Mouse (Mus musculus): ENCODE results near the gene Cep57l1. TPM values are rescaled to one million over a fixed set of nuclear protein-coding genes. Genes with fewer than 3 reads are reported as not detected.

Cep57l1 gene
- polyA plus RNA-seq (2015; fragmentation: Nextera tagmentation; extraction: Ambion mirVana), result 24.9 and 25.0 TPM in 2 replicates

DNA sequence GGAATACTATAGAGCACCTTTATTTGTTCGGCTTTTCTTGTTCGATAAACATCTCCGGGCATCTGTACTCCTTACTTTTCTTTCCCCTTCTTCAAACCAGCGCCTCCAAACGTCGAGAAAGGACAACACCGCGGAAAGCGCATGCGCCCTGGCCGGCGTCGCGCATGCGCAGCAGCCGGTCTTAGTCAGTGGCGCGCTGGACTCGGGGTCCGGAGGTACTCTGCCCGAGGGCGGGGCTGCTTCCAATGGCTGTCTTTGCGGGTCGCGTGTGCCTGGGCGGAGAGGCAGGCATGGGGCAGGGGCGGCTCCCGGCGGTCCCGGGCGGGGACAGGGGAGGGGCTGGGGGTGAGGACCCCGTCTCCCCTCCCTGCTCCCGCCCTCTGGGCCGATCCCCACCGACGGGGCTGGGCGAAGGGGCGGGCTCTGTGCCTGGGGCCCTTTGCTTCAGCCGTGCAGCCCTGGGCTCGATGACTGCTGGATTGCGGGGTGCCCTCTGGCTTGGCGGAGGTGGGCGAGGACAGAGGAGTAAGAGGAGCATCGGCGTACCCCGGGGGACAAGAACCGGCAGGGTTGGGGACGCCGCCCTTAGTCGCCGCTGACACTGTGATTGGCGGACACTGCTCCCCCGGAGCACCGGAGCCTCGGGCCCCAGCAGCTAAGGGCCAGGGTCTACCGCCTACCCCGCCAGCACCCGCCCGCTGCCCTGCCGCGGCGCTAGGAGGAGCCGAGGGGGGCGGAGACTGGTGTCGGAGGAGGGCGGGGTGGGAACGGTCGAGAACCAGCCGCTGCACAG lies at the start of gene Cep57l1, which contains the start of gene Sesn1:
Cep57l1 (minus strand) TSS at position 101 of the 793 bp plus-strand sequence.
Sesn1 (plus strand) TSS at position 165 of the 793 bp plus-strand sequence.
- Histone ChIP-seq H3K4me3 (peak within 1 kb of the TSS; percentile 68), H3K4me1 (peaks cover 24% of the 10 kb centered on the region), H3K27me3 (no peaks in the 10 kb centered on the region), H3K9ac (peak within 1 kb of the TSS; percentile 76), H3K36me3 (no peaks in the 10 kb centered on the region), H3K9me3 (no peaks in the 10 kb centered on the region), H3K27ac (peak within 1 kb of the TSS; percentile 94), H3K4me2 (replicated peaks) (peak within 1 kb of the TSS; percentile 87)
- under 1% methylated on average over 59 of the region's 69 CpGs for WGBS
- peak; percentile 96 for ATAC-seq (ENCODE audit: low FRiP score, low read depth)

DNA sequence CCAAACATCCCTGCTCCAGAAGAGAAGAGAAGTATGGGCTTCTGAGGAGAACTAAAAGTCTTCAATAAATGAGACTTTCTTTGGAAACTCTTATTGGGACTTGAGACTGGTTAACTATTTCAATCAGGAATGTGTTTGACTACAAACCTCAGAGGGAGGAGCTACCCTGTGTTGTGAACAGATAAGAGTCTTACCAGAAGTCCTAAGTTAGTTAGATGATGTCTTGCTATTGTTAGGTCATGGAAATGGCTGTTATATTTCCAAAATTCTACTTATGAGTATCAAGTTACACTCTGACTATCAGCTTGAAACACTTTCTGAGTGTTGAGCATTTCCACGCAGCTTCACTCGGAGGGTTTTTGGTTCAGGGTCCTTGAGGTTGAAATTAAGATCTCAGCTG lies 39.0 kb upstream of the Cep57l1 start:
- Histone ChIP-seq H3K4me2 (replicated peaks) (no peak overlapping the region), H3K27me3 (no peaks in the 10 kb centered on the region), H3K9me3 (no peaks in the 10 kb centered on the region), H3K36me3 (no peaks in the 10 kb centered on the region), H3K4me3 (no peak overlapping the region), H3K9ac (no peak overlapping the region), H3K4me1 (0 out of 2 replicates have a peak, but pooled peaks cover 3% of the 10 kb centered on the region), H3K27ac (no peak overlapping the region)
- no peak for ATAC-seq (ENCODE audit: low FRiP score, low read depth)
- 75% methylated on average over 2 of the region's 2 CpGs for WGBS

DNA sequence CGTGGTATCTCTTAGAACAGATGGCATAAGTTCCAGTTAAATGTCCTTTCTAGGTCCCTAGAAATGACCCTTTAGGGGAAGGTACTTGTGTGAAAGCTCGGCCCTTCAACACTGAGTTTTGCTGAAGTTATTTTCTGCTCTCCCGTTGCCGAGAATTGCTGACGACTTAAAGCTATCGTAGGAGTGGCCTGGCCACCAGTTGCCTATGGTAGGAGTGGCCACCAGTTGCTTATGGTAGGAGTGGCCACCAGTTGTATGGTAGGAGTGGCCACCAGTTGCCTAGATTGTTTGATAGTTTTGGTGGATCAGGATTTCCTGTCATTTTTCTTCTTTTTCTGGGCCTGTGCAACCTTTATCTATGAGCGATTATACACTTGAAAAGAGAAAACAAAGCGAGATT lies 38.1 kb upstream of the Cep57l1 start:
- Histone ChIP-seq H3K9ac (no peak overlapping the region), H3K9me3 (no peaks in the 10 kb centered on the region), H3K36me3 (no peaks in the 10 kb centered on the region), H3K27me3 (no peaks in the 10 kb centered on the region), H3K4me1 (0 out of 2 replicates have a peak, but pooled peaks cover 3% of the 10 kb centered on the region), H3K4me3 (no peak overlapping the region), H3K4me2 (replicated peaks) (no peak overlapping the region), H3K27ac (no peak overlapping the region)
- ATAC-seq (ENCODE audit: low FRiP score, low read depth), result no peak
- 96% methylated on average over 8 of the region's 8 CpGs for WGBS

DNA sequence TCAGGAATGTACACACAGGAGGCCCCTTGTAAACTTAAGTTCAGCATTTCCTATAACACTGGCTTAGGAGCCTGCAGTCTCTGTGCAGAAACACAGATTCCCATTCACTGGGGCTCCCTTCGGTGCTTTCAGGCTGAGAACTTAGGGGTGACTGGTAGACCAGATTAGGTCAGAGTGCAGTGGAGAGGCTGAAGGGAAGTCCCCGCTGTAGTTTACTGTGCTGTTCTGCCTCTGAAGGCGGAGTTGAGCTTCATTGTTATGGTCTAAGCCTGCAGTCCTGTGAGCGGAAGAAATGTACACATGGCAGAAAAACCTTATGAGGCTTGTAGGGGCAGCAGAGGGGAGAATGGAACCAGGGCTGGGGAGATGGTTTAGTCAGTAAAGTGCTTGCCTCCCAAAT lies 29.2 kb upstream of the Cep57l1 start:
- ATAC-seq (ENCODE audit: low FRiP score, low read depth), result no peak
- Histone ChIP-seq H3K4me2 (replicated peaks) (no peak overlapping the region), H3K9me3 (0 out of 2 replicates have a peak, but pooled peaks cover 5% of the 10 kb centered on the region), H3K27me3 (no peaks in the 10 kb centered on the region), H3K27ac (no peak overlapping the region), H3K36me3 (peaks cover 4% of the 10 kb centered on the region; the same call in 1 of the 2 replicates), H3K4me3 (no peak overlapping the region), H3K4me1 (no peaks in the 10 kb centered on the region; the same call in 1 of the 2 replicates), H3K9ac (no peak overlapping the region)
- WGBS, result 93% methylated on average over 4 of the region's 4 CpGs

DNA sequence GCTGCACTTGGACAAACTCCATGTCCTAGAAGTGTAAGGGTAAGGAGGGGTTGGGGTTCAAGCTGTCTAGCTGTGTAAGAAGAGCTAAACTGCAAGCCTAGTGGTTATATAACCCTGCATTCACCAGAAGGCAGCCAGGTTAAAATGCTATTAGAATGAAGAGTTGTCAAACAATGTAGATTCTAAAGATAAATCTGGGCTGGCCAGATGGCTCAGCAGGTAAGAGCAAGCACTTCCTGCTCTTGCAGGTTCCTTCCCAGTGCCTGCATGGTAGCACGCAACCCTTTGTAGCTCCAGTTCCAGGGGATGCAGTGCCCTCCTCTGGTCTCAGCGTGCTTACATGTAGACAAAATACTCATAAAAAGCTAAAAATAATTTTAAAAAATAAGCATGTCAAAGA lies 24.5 kb upstream of the Cep57l1 start:
- H3K9ac ChIP-seq, result no peak overlapping the region
- WGBS, result 82% methylated on average over 2 of the region's 2 CpGs
- no peak overlapping the region for H3K27ac ChIP-seq
- H3K4me2 ChIP-seq (replicated peaks), result no peak overlapping the region
- H3K9me3 ChIP-seq, result 0 out of 2 replicates have a peak, but pooled peaks cover 5% of the 10 kb centered on the region
- no peaks in the 10 kb centered on the region for H3K27me3 ChIP-seq
- ATAC-seq (ENCODE audit: low FRiP score, low read depth), result no peak
- peaks cover 4% of the 10 kb centered on the region; the same call in 1 of the 2 replicates for H3K36me3 ChIP-seq
- H3K4me1 ChIP-seq, result peaks cover 6% of the 10 kb centered on the region
- no peak overlapping the region for H3K4me3 ChIP-seq

DNA sequence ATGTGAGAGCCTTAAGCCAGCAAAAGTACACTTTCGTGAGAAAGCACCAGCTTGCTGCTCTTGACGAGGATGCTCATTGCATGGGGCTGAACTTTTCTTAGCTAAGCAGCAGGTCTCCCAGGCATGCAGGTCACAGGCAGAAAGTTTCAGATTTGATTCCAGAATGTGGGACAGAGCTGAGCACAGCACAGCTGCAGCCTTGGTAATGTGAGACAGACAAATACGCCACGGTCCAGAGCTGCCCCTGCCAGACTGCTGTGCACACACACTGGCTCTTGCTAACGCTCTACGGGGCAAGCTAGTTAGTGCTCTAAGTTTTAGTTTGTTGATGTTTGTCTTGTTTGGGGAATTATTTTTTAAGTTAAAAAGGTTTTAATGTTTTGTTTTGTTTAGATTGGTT lies 22.5 kb upstream of the Cep57l1 start:
- Histone ChIP-seq H3K4me3 (no peak overlapping the region), H3K4me2 (replicated peaks) (no peak overlapping the region), H3K36me3 (peaks cover 4% of the 10 kb centered on the region; the same call in 1 of the 2 replicates), H3K27ac (no peak overlapping the region), H3K4me1 (peaks cover 6% of the 10 kb centered on the region), H3K9me3 (0 out of 2 replicates have a peak, but pooled peaks cover 5% of the 10 kb centered on the region), H3K27me3 (no peaks in the 10 kb centered on the region), H3K9ac (0 out of 2 replicates have a peak overlapping the region, but pooled peaks have one; percentile 8)
- WGBS, result 34% methylated on average over 6 of the region's 6 CpGs
- ATAC-seq (ENCODE audit: low FRiP score, low read depth), result 0 out of 2 replicates have a peak, but pooled peaks have one; percentile 61

DNA sequence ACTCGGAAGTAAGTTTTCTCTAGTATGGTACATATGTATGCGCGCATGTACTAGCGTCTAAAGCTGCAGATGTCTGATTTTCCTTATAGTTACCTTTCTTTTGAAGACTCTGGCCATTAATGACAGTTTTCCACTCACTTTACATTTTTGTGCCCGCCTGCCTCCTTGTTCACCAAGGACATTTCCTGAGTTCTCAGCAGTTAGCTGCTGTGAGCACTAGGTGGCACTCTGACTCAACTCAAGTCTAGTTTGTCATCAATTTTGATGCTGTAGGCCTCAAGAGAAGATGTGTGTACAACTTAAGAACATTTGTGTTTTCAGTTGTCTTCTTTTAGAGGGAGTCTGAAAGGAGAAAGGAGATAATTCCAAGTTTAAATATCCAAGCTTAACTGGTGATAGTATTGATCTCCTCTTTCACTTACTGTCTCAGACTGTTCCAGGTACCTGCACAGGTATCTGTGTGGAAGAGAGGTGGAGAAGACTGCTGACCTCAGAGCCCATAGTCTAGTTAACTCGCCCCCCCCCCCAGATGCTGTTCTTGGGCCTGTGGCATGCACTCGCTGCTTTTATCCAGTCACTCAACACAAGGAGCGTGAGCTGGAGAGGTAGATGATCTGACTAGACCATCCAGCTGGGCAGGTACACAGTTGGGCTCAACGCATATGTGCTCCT lies 21.3 kb upstream of the Cep57l1 start:
- H3K27me3 ChIP-seq, result no peaks in the 10 kb centered on the region
- H3K36me3 ChIP-seq, result no peaks in the 10 kb centered on the region
- H3K9ac ChIP-seq, result no peak overlapping the region
- peaks cover 6% of the 10 kb centered on the region for H3K4me1 ChIP-seq
- no peaks in the 10 kb centered on the region for H3K9me3 ChIP-seq
- ATAC-seq (ENCODE audit: low FRiP score, low read depth), result no peak
- WGBS, result 52% methylated on average over 9 of the region's 9 CpGs
- H3K27ac ChIP-seq, result no peak overlapping the region; the same call in 1 of the 2 replicates
- H3K4me2 ChIP-seq (replicated peaks), result no peak overlapping the region
- no peak overlapping the region for H3K4me3 ChIP-seq

DNA sequence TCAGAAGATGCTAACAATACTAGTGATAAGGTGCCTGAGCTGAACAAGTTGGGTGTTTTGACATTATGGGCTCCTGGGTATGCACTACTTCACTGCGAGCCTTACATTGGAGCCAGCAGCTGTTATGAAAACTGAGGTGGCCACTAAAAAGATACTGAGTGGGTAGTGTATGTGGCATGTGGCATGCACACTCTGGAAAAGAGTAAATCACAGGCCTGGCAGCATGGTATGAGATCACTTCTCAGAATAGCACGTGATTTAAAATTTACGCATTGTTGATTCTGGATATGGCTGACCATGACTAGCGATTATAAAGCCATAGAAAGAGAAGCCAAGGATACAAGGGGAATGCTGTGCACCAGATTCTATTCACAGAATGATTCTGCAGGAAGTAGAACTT lies 20.8 kb upstream of the Cep57l1 start:
- Histone ChIP-seq H3K4me3 (no peak overlapping the region), H3K9ac (no peak overlapping the region), H3K4me2 (replicated peaks) (no peak overlapping the region), H3K27me3 (no peaks in the 10 kb centered on the region), H3K27ac (no peak overlapping the region; the same call in 1 of the 2 replicates), H3K4me1 (peaks cover 6% of the 10 kb centered on the region), H3K9me3 (no peaks in the 10 kb centered on the region), H3K36me3 (no peaks in the 10 kb centered on the region)
- no peak for ATAC-seq (ENCODE audit: low FRiP score, low read depth)
- 62% methylated on average over 4 of the region's 4 CpGs for WGBS

DNA sequence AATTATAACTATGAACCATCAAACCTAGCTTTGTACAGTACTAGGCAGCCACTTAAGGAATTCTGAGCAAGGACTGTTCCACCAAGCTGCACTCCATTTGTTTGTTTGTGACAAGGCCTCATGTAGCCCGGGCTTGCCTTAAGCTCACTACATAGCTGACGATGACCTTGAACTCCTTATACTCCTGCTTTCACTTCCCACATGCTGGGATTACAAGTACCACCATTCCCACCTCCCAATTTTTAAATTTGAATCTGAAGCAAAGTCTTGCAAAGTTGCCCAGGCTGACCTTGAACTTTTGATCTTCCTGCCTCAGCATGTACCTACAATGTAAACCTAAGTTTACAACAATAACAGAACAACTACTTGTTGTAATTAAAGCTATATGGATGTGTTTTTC lies 20.3 kb upstream of the Cep57l1 start:
- H3K4me3 ChIP-seq, result no peak overlapping the region
- H3K27me3 ChIP-seq, result no peaks in the 10 kb centered on the region
- peaks cover 6% of the 10 kb centered on the region for H3K4me1 ChIP-seq
- H3K4me2 ChIP-seq (replicated peaks), result no peak overlapping the region
- WGBS, result 88% methylated on average over 2 of the region's 2 CpGs
- no peak for ATAC-seq (ENCODE audit: low FRiP score, low read depth)
- H3K36me3 ChIP-seq, result no peaks in the 10 kb centered on the region
- H3K9me3 ChIP-seq, result no peaks in the 10 kb centered on the region
- H3K9ac ChIP-seq, result no peak overlapping the region
- no peak overlapping the region for H3K27ac ChIP-seq

DNA sequence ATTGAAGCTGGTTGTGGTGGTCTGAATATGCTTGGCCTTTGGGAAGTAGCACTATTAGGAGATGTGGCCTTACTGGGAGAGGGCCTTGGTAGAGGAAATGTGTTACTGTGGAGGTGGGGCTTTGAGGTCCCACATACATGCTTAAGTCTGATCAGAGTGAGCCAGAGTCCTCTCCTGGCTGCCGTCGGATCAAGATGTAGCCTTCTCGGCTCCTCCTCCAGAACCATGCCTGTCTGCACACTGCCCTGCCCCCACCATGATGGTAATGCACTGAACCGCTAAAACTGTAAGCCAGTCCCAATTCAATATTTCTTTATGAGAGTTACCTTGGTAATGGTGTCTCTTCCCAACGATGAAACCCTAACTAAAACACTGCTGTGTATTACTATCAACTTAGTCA lies 19.5 kb upstream of the Cep57l1 start:
- H3K9ac ChIP-seq, result no peak overlapping the region
- H3K4me3 ChIP-seq, result no peak overlapping the region
- H3K36me3 ChIP-seq, result no peaks in the 10 kb centered on the region
- no peak for ATAC-seq (ENCODE audit: low FRiP score, low read depth)
- H3K27me3 ChIP-seq, result no peaks in the 10 kb centered on the region
- H3K9me3 ChIP-seq, result no peaks in the 10 kb centered on the region
- H3K4me2 ChIP-seq (replicated peaks), result no peak overlapping the region
- H3K4me1 ChIP-seq, result peaks cover 6% of the 10 kb centered on the region
- H3K27ac ChIP-seq, result no peak overlapping the region
- WGBS, result 78% methylated on average over 5 of the region's 5 CpGs

DNA sequence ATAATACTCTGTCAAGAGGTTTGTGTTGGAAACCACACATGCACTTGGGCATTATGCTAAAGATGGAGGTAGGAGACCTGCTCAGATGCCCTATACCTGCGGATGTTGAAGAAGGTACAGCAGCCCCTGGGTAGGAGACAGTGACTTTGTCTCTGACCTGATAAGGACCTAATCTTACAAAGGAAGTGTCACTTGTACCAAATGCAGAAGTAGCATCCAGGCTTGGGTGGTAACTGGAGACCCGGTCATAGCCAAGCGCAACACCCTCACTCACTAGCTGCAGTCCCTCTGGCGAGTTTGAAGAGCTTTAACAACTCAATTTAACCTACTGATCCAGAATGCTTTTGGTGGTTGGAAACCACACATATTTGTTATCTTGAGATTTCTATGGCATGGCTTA lies 18.1 kb upstream of the Cep57l1 start:
- H3K9ac ChIP-seq, result no peak overlapping the region
- no peak for ATAC-seq (ENCODE audit: low FRiP score, low read depth)
- no peak overlapping the region for H3K4me3 ChIP-seq
- no peaks in the 10 kb centered on the region for H3K27me3 ChIP-seq
- H3K4me1 ChIP-seq, result peaks cover 6% of the 10 kb centered on the region
- H3K4me2 ChIP-seq (replicated peaks), result no peak overlapping the region
- H3K9me3 ChIP-seq, result no peaks in the 10 kb centered on the region
- H3K27ac ChIP-seq, result no peak overlapping the region
- WGBS, result 89% methylated on average over 4 of the region's 4 CpGs
- no peaks in the 10 kb centered on the region for H3K36me3 ChIP-seq

DNA sequence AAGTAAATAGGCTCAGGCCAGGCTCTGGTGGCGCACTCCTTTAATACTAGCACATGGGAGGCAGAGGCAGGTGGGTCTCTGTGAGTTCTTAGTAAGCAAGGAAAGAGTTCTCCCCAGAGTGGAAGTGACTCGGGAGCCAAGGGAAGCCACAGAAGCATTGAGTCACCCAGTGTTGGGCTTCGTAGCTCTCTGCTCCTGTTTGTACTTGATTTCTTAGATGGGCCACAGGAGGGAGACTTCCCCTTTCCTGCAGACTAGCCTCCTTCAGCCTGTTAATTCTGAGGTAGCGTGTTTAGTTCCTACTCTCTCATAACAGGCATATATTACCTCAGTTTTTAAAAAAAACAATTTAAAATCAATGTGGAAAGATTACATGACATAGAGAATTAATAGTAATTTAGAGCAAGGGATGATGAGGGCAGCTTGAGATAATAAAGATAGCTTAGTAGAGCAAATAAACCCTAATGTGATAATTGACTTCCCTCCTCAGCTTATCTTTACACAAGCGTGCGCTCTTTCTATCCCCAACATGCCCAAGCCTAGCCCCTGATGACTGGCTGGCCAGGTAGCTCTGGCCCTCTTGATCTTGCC lies 16.9 kb upstream of the Cep57l1 start:
- no peak for ATAC-seq (ENCODE audit: low FRiP score, low read depth)
- 93% methylated on average over 6 of the region's 6 CpGs for WGBS
- no peak overlapping the region for H3K27ac ChIP-seq
- H3K9me3 ChIP-seq, result no peaks in the 10 kb centered on the region
- no peak overlapping the region for H3K4me2 ChIP-seq (replicated peaks)
- no peak overlapping the region for H3K9ac ChIP-seq
- H3K27me3 ChIP-seq, result no peaks in the 10 kb centered on the region
- no peaks in the 10 kb centered on the region; the same call in 1 of the 2 replicates for H3K4me1 ChIP-seq
- no peaks in the 10 kb centered on the region for H3K36me3 ChIP-seq
- H3K4me3 ChIP-seq, result no peak overlapping the region
